Mouse (Mus musculus) cerebellum, postnatal 36 days (tissue): ENCODE results near the gene Tut7.
"Not testable (repeated sequence)": the region's sequence is repeated elsewhere in the genome, so short reads cannot be mapped to it uniquely, and the experiment has no call there.

Source experiments
- DNase-seq, 2 experiments: peaks; one replicate each; pipeline ENCODE4 v3.0.0; 2021 to 2022; ENCODE audit warnings: mixed read lengths in 2 of 2

Gene Tut7

GRCm38 (mm10) chr13:59762791-59763190, 60.2 kb downstream of the Tut7 start:
- no peak for DNase-seq

DNA sequence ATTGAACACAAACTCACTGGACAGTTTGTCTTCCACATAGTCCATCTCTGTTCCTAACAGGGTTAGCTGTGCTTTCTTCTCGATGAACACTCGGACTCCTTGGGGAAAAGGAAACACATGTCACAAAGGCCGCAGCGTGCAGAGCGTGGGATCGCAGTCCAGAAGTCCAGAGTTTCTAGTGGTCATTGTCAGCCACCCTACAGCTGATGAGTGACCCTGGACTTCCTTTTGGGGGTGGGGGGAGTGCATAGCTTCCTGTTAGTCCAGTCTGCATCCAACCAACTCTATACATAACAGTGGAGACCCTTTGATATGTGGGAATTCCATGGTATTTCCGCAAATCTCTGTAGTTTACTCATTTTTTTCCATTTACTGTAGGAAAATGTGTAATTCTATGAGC, 66.0 kb downstream of the Tut7 start:
- no peak for DNase-seq

DNA sequence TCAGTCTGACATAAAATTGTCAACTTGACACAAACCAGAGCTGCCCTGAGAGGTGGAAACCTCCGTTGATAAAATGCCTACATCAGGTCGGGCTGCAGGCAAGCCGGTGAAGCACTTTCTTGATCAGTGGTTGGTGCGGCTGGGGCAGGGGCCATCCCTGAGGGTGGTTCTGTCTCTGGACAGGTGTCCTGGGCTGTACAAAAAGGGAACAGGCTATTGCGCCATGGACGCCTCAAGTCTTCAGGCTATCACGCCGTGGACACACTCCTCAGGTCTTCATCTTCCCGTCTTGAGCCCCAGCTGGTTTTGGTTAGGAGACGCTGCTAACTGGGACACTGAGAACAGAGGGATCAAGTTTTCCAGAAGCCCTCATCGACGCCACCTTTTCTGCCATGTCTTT, 72.6 kb downstream of the Tut7 start:
- DNase-seq, result no peak

DNA sequence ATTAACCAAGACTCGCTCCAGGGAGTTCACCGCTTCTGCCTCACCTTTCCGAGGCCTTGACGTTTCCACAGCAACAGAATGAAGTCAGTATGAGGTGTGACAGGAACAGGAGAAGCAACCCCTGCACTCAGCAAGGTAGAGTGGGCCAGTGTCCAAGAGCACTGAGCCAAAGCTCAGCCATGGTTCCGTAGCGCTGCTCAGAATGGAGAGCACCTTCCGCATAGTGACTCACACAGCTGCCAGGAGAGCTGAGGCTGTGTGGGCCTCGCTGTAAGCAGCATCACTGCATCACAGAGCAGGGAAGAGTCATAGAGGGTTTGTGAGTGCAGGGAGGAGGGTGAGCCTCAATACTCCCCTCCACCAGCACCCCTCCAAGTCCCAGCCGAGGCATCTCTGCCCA, 76.2 kb downstream of the Tut7 start, which contains the start of gene 1700014D04Rik:
TSS of gene 1700014D04Rik (minus strand) at position 42 of the 400 bp plus-strand sequence.
- DNase-seq, result no peak

- DNase-seq, result no peak
Observed at GRCm38 (mm10) chr13:59746164-59746563, 76.8 kb downstream of the Tut7 start.

GRCm38 (mm10) chr13:59745462-59745861, 77.5 kb downstream of the Tut7 start:
- no peak for DNase-seq

DNA sequence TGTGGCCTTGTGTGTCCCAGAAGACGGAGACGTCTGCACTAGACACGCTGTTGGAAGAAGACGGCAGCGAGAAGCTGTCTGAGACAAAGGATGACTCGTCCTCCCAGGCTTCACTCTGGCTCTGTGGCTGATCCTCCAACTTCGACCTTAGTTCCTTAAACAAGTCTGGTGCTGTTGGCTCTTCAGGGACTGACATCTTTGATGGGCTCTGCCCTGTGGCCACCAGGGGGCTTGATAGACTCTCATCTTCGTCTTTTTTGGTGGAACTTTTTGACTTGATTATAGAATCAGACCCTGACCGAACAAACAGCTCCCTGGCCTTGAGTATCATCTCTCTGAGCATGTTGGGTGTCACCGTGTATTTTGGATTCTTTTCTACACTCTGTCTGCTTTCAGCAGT, 81.2 kb downstream of the Tut7 start:
- no peak for DNase-seq

GRCm38 (mm10) chr13:59741096-59741495, 81.9 kb downstream of the Tut7 start:
- DNase-seq, result no peak

DNA sequence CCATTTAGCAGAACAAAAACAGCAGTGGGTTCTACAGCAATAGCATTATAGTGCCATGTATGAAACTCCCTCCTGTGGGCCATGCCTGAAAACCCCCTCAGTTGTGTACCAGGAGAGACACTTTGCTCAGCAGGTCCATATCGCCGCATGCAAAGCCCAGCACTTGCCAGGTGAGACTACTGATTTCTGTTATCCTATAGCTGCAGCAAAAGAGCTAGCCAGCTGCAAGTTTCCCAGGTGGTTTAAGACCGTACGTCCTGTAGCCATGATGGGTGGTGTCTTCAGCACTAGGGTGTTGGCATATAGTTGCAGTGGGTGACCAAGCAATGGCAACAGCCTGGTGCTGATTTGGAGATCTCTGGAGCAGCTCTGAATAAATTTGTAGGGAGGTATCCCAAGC, 83.5 kb downstream of the Tut7 start:
- DNase-seq, result no peak

- no peak for DNase-seq
Observed at GRCm38 (mm10) chr13:59738455-59738854, 84.5 kb downstream of the Tut7 start.

GRCm38 (mm10) chr13:59735190-59735589, 87.8 kb downstream of the Tut7 start:
- DNase-seq, result no peak

- not testable (repeated sequence) for DNase-seq
Observed at GRCm38 (mm10) chr13:59734347-59734746, 88.6 kb downstream of the Tut7 start.

- no peak for DNase-seq
Observed at GRCm38 (mm10) chr13:59733936-59734335, 89.0 kb downstream of the Tut7 start.

- DNase-seq, result no peak
Observed at GRCm38 (mm10) chr13:59731652-59732051, 91.3 kb downstream of the Tut7 start, which contains the start of gene Spata31d1d. TSS of gene Spata31d1d (minus strand) at chr13:59731752.

DNA sequence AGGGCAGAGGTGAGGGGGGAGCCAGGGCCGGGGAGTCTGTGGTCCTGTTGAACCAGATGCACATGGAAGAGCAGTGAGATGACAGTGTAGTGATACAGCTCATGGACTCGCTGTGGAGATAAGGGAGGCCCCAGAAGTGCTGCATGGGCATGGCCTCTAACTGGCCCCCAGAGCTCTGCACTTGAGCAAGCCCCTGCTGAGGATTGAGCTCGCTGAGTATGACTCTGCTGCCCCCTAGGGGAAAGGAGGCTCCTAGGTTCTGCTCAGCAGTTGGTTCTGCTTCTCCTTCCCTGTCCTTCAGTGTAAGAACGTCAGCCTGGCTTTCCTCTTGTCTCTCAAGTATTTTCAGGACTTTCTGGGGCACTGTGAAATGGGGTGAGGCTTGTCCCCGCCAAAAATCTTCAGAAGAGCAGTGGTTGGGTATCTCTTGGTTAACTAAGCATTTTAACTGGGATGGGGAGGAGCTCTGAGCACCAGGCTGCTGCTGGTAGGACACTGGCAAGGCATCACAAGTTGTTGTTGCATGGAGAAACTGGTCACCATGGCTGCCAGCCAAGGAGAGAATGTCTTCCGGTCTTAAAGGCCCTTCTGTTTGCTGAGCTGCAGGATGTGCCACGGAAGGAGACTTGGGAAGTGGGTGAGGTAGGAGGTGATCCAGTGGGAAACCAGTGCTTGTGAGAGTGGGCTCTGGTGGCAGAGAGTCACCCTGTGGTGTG, 94.4 kb downstream of the Tut7 start:
- peak; percentile 84 to 86 for DNase-seq

GRCm38 (mm10) chr13:59726139-59726867, 96.6 kb downstream of the Tut7 start:
- no peak for DNase-seq

DNA sequence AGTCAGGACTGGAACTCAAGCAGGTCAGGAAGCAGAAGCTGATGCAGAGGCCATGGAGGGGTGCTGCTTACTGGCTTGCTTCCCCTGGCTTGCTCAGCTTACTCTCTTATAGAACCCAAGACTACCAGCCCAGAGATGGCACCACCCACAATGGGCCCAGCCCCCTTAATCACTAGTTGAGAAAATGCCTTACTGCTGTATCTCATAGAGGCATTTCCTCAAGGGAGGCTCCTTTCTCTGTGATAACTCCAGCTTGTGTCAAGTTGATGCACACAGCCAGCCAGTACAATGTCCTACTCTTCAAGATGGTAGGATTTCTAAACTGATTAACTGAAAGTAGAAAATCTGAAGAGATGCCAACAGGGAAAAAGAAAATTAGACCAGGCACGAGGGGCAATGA, 100.9 kb downstream of the Tut7 start:
- DNase-seq, result not testable (repeated sequence)
